ENCODE assay signal across 8 mouse cellular contexts in genomic region chrX:134807833-134808754, GRCm38 (mm10). TPM values are rescaled to one million over a fixed set of nuclear protein-coding genes. Genes with fewer than 3 reads are reported as not detected.
DNase-seq lines count a peak whose midpoint lies in the region; ATAC-seq and TF ChIP-seq lines count a peak whose summit lies in the region.

No protein-coding gene starts in this region.

- H3K27me3 ChIP-seq in kidney, embryonic 14.5 days (ENCODE audit: control insufficient read depth, insufficient read depth, low read length), result no peaks in the 10 kb centered on the region; the same call in 1 of the 2 replicates
- H3K27me3 ChIP-seq in liver, adult 2 months (ENCODE audit: control insufficient read depth, insufficient read depth, low read length), result no peaks in the 10 kb centered on the region

- TF ChIP-seq POLR2A in lung, adult 2 months (IDR thresholded peaks at IDR 0.05; ENCODE audit: borderline replicate concordance, extremely low read depth, low read depth, low read length), result no peak
- no peak for TF ChIP-seq POLR2A in liver, adult 2 months (IDR thresholded peaks at IDR 0.05; ENCODE audit: extremely low read depth, insufficient read depth, low read length)

- H3K27ac ChIP-seq in kidney, embryonic 14.5 days (ENCODE audit: low read depth, low read length), result peak overlapping the region; percentile 55
- H3K27ac ChIP-seq in liver, adult 2 months (replicated peaks; ENCODE audit: insufficient read depth, low read depth, low read length), result no peak overlapping the region

- peak; percentile 57 for ATAC-seq in granulocyte monocyte progenitor cell, adult 5-6 weeks (replicated peaks; ENCODE audit: poor library complexity, severe bottlenecking)
- ATAC-seq in kidney, embryonic 14.5 days (ENCODE audit: low FRiP score, low TSS enrichment), result peak; percentile 88

- peak overlapping the region; percentile 42 for H3K4me2 ChIP-seq in kidney, embryonic 14.5 days (replicated peaks; ENCODE audit: low read depth, low read length)

- no peaks in the 10 kb centered on the region for H3K79me2 ChIP-seq in liver, adult 2 months (ENCODE audit: control insufficient read depth, insufficient read depth, low read length)

- peak overlapping the region; percentile 64 for H3K4me3 ChIP-seq in lung, adult 2 months (replicated peaks; ENCODE audit: extremely low read depth, low read depth, low read length)
- H3K4me3 ChIP-seq in kidney, embryonic 14.5 days (ENCODE audit: low read length), result peak overlapping the region; percentile 62
- H3K4me3 ChIP-seq in liver, adult 2 months (ENCODE audit: insufficient read depth, low read depth, low read length), result peak overlapping the region; percentile 45

- no peak for DNase-seq in lung, adult 2 months
- DNase-seq in lung, postnatal 25 days (ENCODE audit: low spot score), result no peak
- DNase-seq in cerebellum, postnatal 25 days, result peak; percentile 31 to 41
- no peak for DNase-seq in liver, adult 2 months (ENCODE audit: extremely low read depth, low read depth, low spot score)
- peak; percentile 25 for DNase-seq in naive thymus-derived CD4-positive, alpha-beta T cell, adult 2 months (ENCODE audit: low read depth)
- DNase-seq in thymus, postnatal 25 days, result peak; percentile 26

- no peak for TF ChIP-seq CTCF in lung, adult 2 months (IDR thresholded peaks at IDR 0.05; ENCODE audit: insufficient read depth, low read length)
- TF ChIP-seq CTCF in liver, adult 2 months (IDR thresholded peaks at IDR 0.05; ENCODE audit: low read depth, low read length), result no peak

- H3K4me1 ChIP-seq in lung, adult 2 months (ENCODE audit: control insufficient read depth, insufficient read depth, low read length), result no peaks in the 10 kb centered on the region
- H3K4me1 ChIP-seq in kidney, embryonic 14.5 days (ENCODE audit: control insufficient read depth, insufficient read depth, low read length), result no peaks in the 10 kb centered on the region
- H3K4me1 ChIP-seq in liver, adult 2 months (ENCODE audit: control insufficient read depth, insufficient read depth, low read length), result no peaks in the 10 kb centered on the region

- peaks cover 13% of the 10 kb centered on the region; the same call in 1 of the 2 replicates for H3K36me3 ChIP-seq in kidney, embryonic 14.5 days (ENCODE audit: control insufficient read depth, insufficient read depth, low read length)
- H3K36me3 ChIP-seq in liver, adult 2 months (ENCODE audit: control insufficient read depth, insufficient read depth, low read length), result no peaks in the 10 kb centered on the region

- H3K9ac ChIP-seq in kidney, embryonic 14.5 days (ENCODE audit: low read depth, low read length), result peak overlapping the region; percentile 62
- peak overlapping the region; percentile 21; the same call in 1 of the 2 replicates for H3K9ac ChIP-seq in liver, adult 2 months (ENCODE audit: low read depth, low read length)

- 25% methylated on average over 28 of the region's 28 CpGs for WGBS in lung, adult 2 months
- 24% methylated on average over 28 of the region's 28 CpGs for WGBS in kidney, embryonic 14.5 days
- WGBS in liver, adult 2 months, result 5% methylated on average over 27 of the region's 28 CpGs

- no peaks in the 10 kb centered on the region for H3K9me3 ChIP-seq in kidney, embryonic 14.5 days (ENCODE audit: control insufficient read depth, low read length)

RNA-seq across cellular contexts. Expression of gene Armcx2, which starts 0.9 kb away (rescaled TPM):
- 16.1 and 19.1 TPM in 2 replicates for polyA plus RNA-seq in lung, adult 2 months (2012; rRNA removed)
- total RNA-seq in granulocyte monocyte progenitor cell, adult 5-6 weeks (2014; fragmentation: Nextera tagmentation), result 22.7 and 24.6 TPM in 2 replicates
- total RNA-seq in granulocyte monocyte progenitor cell, adult 5-6 weeks (2017), result 7.9 and 10.9 TPM in 2 replicates
- polyA plus RNA-seq in kidney, embryonic 14.5 days (2014; fragmentation: Nextera tagmentation; extraction: Ambion mirVana), result 54.8 and 66.8 TPM in 2 replicates
- total RNA-seq in liver, adult 2 months (2014; rRNA removed), result 1.6 and 2.8 TPM in 2 replicates
- 1.1 and 1.6 TPM in 2 replicates for polyA plus RNA-seq in liver, adult 2 months (2012; rRNA removed)

RNA-seq across cellular contexts. Expression of gene Armcx3, which starts 51.7 kb away (rescaled TPM):
- polyA plus RNA-seq in lung, adult 2 months (2012; rRNA removed), result 5.1 and 10.6 TPM in 2 replicates
- total RNA-seq in granulocyte monocyte progenitor cell, adult 5-6 weeks (2014; fragmentation: Nextera tagmentation), result 27.7 and 30.1 TPM in 2 replicates
- total RNA-seq in granulocyte monocyte progenitor cell, adult 5-6 weeks (2017), result 29.2 and 32.9 TPM in 2 replicates
- 34.0 and 56.3 TPM in 2 replicates for polyA plus RNA-seq in kidney, embryonic 14.5 days (2014; fragmentation: Nextera tagmentation; extraction: Ambion mirVana)
- 8.7 and 10.6 TPM in 2 replicates for total RNA-seq in liver, adult 2 months (2014; rRNA removed)
- polyA plus RNA-seq in liver, adult 2 months (2012; rRNA removed), result 1.4 and 2.3 TPM in 2 replicates

RNA-seq across cellular contexts. Expression of gene Armcx6, which starts 56.9 kb away (rescaled TPM):
- 1.4 and 2.7 TPM in 2 replicates for polyA plus RNA-seq in lung, adult 2 months (2012; rRNA removed)
- 1.4 and 5.2 TPM in 2 replicates for total RNA-seq in granulocyte monocyte progenitor cell, adult 5-6 weeks (2014; fragmentation: Nextera tagmentation)
- 2.8 and 4.5 TPM in 2 replicates for total RNA-seq in granulocyte monocyte progenitor cell, adult 5-6 weeks (2017)
- polyA plus RNA-seq in kidney, embryonic 14.5 days (2014; fragmentation: Nextera tagmentation; extraction: Ambion mirVana), result 15.1 and 20.3 TPM in 2 replicates
- 0.55 and 0.87 TPM in 2 replicates for total RNA-seq in liver, adult 2 months (2014; rRNA removed)
- polyA plus RNA-seq in liver, adult 2 months (2012; rRNA removed), result 0.18 TPM in 1 of 2 replicates, not detected in the other

Comparison
In these comparisons a context has a peak if more than half of its experiments do, and no peak if none do; other contexts are left out.
1. DNase-seq: peak in cerebellum, postnatal 25 days (2 of 2), naive thymus-derived CD4-positive, alpha-beta T cell, adult 2 months (single experiment) and thymus, postnatal 25 days (single experiment); none in lung, adult 2 months (single experiment), lung, postnatal 25 days (single experiment) and liver, adult 2 months (single experiment).
2. Peak in every context shown above with its lines, with median percentiles within 50 percentile points of each other: H3K4me3 ChIP-seq.